Mouse (Mus musculus) heart, postnatal 0 days (tissue): Measurements from ENCODE around the gene Rps4x.

Experiments used
- CTCF ChIP-seq: IDR thresholded peaks from 2 replicates; pipeline ENCODE4 v1.5.1; 2016; ENCODE audit warnings: antibody characterized with exemption, control low read depth, low read depth
- EP300 ChIP-seq: IDR thresholded peaks from 2 replicates; pipeline ENCODE4 v1.6.1; 2016; ENCODE audit warnings: antibody characterized with exemption, low read depth

GRCm38 (mm10) chrX:102166521-102166920 lies 22.7 kb downstream of the Rps4x start:
- TF ChIP-seq CTCF: no peak
- no peak for TF ChIP-seq EP300
